Mouse (Mus musculus): Measurements from ENCODE around the gene Lemd2. TPM values are rescaled to one million over a fixed set of nuclear protein-coding genes. Genes with fewer than 3 reads are reported as not detected.

The Lemd2 gene
- polyA plus RNA-seq, 1 experiment, result 190 TPM

GRCm38 (mm10) chr17:27169952-27170695 lies 34.1 kb downstream of the Lemd2 start:
- no peaks in the 10 kb centered on the region for H3K36me3 ChIP-seq (ENCODE audit: control insufficient read depth, insufficient read depth, low read length)
- WGBS, result 93% methylated on average over 11 of the region's 11 CpGs
- H3K27ac ChIP-seq (ENCODE audit: control insufficient read depth, insufficient read depth, low read length), result no peak overlapping the region
- TF ChIP-seq CTCF (IDR thresholded peaks at IDR 0.05; ENCODE audit: borderline replicate concordance, control insufficient read depth, extremely low read depth, insufficient read depth, low read length, poor library complexity) (no peak), POLR2A (IDR thresholded peaks at IDR 0.05; ENCODE audit: control insufficient read depth, extremely low read depth, insufficient read depth, low read length, poor library complexity) (no peak)
- DNase-seq, result no peak
- H3K4me3 ChIP-seq (ENCODE audit: control insufficient read depth, insufficient read depth, low read length), result no peak overlapping the region
- H3K4me1 ChIP-seq (replicated peaks; ENCODE audit: control insufficient read depth, insufficient read depth, low read length), result peaks cover 7% of the 10 kb centered on the region; the same call in 1 of the 2 replicates
- no peaks in the 10 kb centered on the region for H3K27me3 ChIP-seq (ENCODE audit: control insufficient read depth, insufficient read depth, low read length)

- Histone ChIP-seq H3K27ac (ENCODE audit: control insufficient read depth, insufficient read depth, low read length) (no peak overlapping the region), H3K4me1 (replicated peaks; ENCODE audit: control insufficient read depth, insufficient read depth, low read length) (0 out of 2 replicates have a peak, but pooled peaks cover under 1% of the 10 kb centered on the region), H3K36me3 (ENCODE audit: control insufficient read depth, insufficient read depth, low read length) (no peaks in the 10 kb centered on the region), H3K27me3 (ENCODE audit: control insufficient read depth, insufficient read depth, low read length) (no peaks in the 10 kb centered on the region), H3K4me3 (ENCODE audit: control insufficient read depth, insufficient read depth, low read length) (no peak overlapping the region)
- no peak for DNase-seq
- TF ChIP-seq CTCF (IDR thresholded peaks at IDR 0.05; ENCODE audit: borderline replicate concordance, control insufficient read depth, extremely low read depth, insufficient read depth, low read length, poor library complexity) (no peak), POLR2A (IDR thresholded peaks at IDR 0.05; ENCODE audit: control insufficient read depth, extremely low read depth, insufficient read depth, low read length, poor library complexity) (no peak)
- 98% methylated on average over 4 of the region's 4 CpGs for WGBS
Measured at GRCm38 (mm10) chr17:27168569-27168968, 35.7 kb downstream of the Lemd2 start.

- DNase-seq, result no peak
- no peaks in the 10 kb centered on the region for H3K27me3 ChIP-seq (ENCODE audit: control insufficient read depth, insufficient read depth, low read length)
- 81% methylated on average over 4 of the region's 4 CpGs for WGBS
Measured at GRCm38 (mm10) chr17:27167545-27167944, 36.7 kb downstream of the Lemd2 start, which contains the start of gene Ip6k3. Gene Ip6k3 (minus strand): TSS chr17:27167795.

DNA sequence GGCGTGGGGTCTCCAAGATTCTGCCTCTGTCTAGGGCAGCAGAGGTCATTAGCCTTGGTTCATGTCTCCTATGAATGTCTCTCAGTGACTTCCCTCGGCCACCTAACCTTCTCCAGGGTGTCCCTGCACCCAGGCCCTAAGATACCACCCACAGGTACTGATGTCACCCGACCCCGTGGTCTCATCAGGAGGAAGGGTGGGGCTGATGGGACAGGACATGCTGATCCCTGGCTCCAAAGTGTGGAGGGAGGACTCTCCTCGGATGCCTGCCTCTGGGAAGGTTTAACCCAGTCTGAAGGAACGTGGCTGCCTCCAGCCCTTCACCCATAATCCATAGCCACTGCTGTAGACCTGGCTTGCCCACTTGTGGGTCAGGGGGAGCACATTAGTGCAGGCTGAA lies 37.4 kb downstream of the Lemd2 start:
- no peak overlapping the region for H3K27ac ChIP-seq (ENCODE audit: control insufficient read depth, insufficient read depth, low read length)
- H3K4me1 ChIP-seq (replicated peaks; ENCODE audit: control insufficient read depth, insufficient read depth, low read length), result no peaks in the 10 kb centered on the region
- DNase-seq, result no peak
- H3K4me3 ChIP-seq (ENCODE audit: control insufficient read depth, insufficient read depth, low read length), result no peak overlapping the region
- TF ChIP-seq POLR2A (IDR thresholded peaks at IDR 0.05; ENCODE audit: control insufficient read depth, extremely low read depth, insufficient read depth, low read length, poor library complexity) (no peak), CTCF (IDR thresholded peaks at IDR 0.05; ENCODE audit: borderline replicate concordance, control insufficient read depth, extremely low read depth, insufficient read depth, low read length, poor library complexity) (no peak)
- WGBS, result 85% methylated on average over 6 of the region's 6 CpGs
- no peaks in the 10 kb centered on the region for H3K36me3 ChIP-seq (ENCODE audit: control insufficient read depth, insufficient read depth, low read length)
- no peaks in the 10 kb centered on the region for H3K27me3 ChIP-seq (ENCODE audit: control insufficient read depth, insufficient read depth, low read length)

More at GRCm38 (mm10) chr17:27167545-27167944, 36.7 kb downstream of the Lemd2 start, which contains the start of gene Ip6k3:
- no peak for TF ChIP-seq POLR2A (IDR thresholded peaks at IDR 0.05; ENCODE audit: control insufficient read depth, extremely low read depth, insufficient read depth, low read length, poor library complexity)
- TF ChIP-seq CTCF (IDR thresholded peaks at IDR 0.05; ENCODE audit: borderline replicate concordance, control insufficient read depth, extremely low read depth, insufficient read depth, low read length, poor library complexity), result no peak
- no peaks in the 10 kb centered on the region for H3K4me1 ChIP-seq (replicated peaks; ENCODE audit: control insufficient read depth, insufficient read depth, low read length)
- H3K36me3 ChIP-seq (ENCODE audit: control insufficient read depth, insufficient read depth, low read length), result no peaks in the 10 kb centered on the region
- H3K4me3 ChIP-seq (ENCODE audit: control insufficient read depth, insufficient read depth, low read length), result no peak within 1 kb of the TSS
- no peak within 1 kb of the TSS for H3K27ac ChIP-seq (ENCODE audit: control insufficient read depth, insufficient read depth, low read length)

GRCm38 (mm10) chr17:27165054-27165773 lies 39.1 kb downstream of the Lemd2 start:
- DNase-seq, result no peak
- no peak for TF ChIP-seq POLR2A (IDR thresholded peaks at IDR 0.05; ENCODE audit: control insufficient read depth, extremely low read depth, insufficient read depth, low read length, poor library complexity)
- TF ChIP-seq CTCF (IDR thresholded peaks at IDR 0.05; ENCODE audit: borderline replicate concordance, control insufficient read depth, extremely low read depth, insufficient read depth, low read length, poor library complexity), result no peak
- Histone ChIP-seq H3K4me1 (replicated peaks; ENCODE audit: control insufficient read depth, insufficient read depth, low read length) (no peaks in the 10 kb centered on the region), H3K36me3 (ENCODE audit: control insufficient read depth, insufficient read depth, low read length) (no peaks in the 10 kb centered on the region), H3K4me3 (ENCODE audit: control insufficient read depth, insufficient read depth, low read length) (no peak overlapping the region), H3K27ac (ENCODE audit: control insufficient read depth, insufficient read depth, low read length) (no peak overlapping the region), H3K27me3 (ENCODE audit: control insufficient read depth, insufficient read depth, low read length) (no peaks in the 10 kb centered on the region)
- 66% methylated on average over 8 of the region's 8 CpGs for WGBS

- Histone ChIP-seq H3K27me3 (ENCODE audit: control insufficient read depth, insufficient read depth, low read length) (no peaks in the 10 kb centered on the region), H3K36me3 (ENCODE audit: control insufficient read depth, insufficient read depth, low read length) (no peaks in the 10 kb centered on the region), H3K4me1 (replicated peaks; ENCODE audit: control insufficient read depth, insufficient read depth, low read length) (no peaks in the 10 kb centered on the region), H3K4me3 (ENCODE audit: control insufficient read depth, insufficient read depth, low read length) (no peak overlapping the region), H3K27ac (ENCODE audit: control insufficient read depth, insufficient read depth, low read length) (no peak overlapping the region)
- WGBS, result 81% methylated on average over 4 of the region's 4 CpGs
- no peak for TF ChIP-seq POLR2A (IDR thresholded peaks at IDR 0.05; ENCODE audit: control insufficient read depth, extremely low read depth, insufficient read depth, low read length, poor library complexity)
- TF ChIP-seq CTCF (IDR thresholded peaks at IDR 0.05; ENCODE audit: borderline replicate concordance, control insufficient read depth, extremely low read depth, insufficient read depth, low read length, poor library complexity), result no peak
- no peak for DNase-seq
Measured at GRCm38 (mm10) chr17:27160905-27161304, 43.4 kb downstream of the Lemd2 start.

All from thymus, adult 2 months (tissue).